Mouse (Mus musculus) 3T3-L1 (cell line): ENCODE results near the gene Dusp8.
"Not testable (repeated sequence)": the region's sequence is repeated elsewhere in the genome, so short reads cannot be mapped to it uniquely, and the experiment has no call there.

Experiments used
- DNase-seq: peaks from one replicate; pipeline ENCODE4 v3.0.0-alpha.2; 2015; ENCODE audit warnings: low read depth, low spot score

Gene Dusp8

GRCm38 (mm10) chr7:142095183-142095931 lies at the start of gene Dusp8:
Gene Dusp8 (minus strand): TSS chr7:142095843.
- DNase-seq: peak; percentile 42

- no peak for DNase-seq
These were observed 48.9 kb upstream of the Dusp8 start, which contains the start of gene Gm45337 for GRCm38 (mm10) chr7:142144507-142144906. Gene Gm45337 (minus strand): TSS chr7:142144607.

GRCm38 (mm10) chr7:142143506-142144010 lies 47.9 kb upstream of the Dusp8 start:
- peak; percentile 79 for DNase-seq

GRCm38 (mm10) chr7:142140696-142141095 lies 45.1 kb upstream of the Dusp8 start:
- DNase-seq: peak; percentile 71

GRCm38 (mm10) chr7:142135934-142136333 lies 40.3 kb upstream of the Dusp8 start, which contains the start of gene Gm39115:
Gene Gm39115 (minus strand): TSS chr7:142136034.
- DNase-seq: not testable (repeated sequence)

GRCm38 (mm10) chr7:142134206-142134995 lies 38.8 kb upstream of the Dusp8 start:
- peak; percentile 40 for DNase-seq

GRCm38 (mm10) chr7:142128843-142129242 lies 33.2 kb upstream of the Dusp8 start:
- DNase-seq: peak; percentile 18

- DNase-seq: not testable (repeated sequence)
These were observed 25.0 kb upstream of the Dusp8 start, which contains the start of gene Gm45618 for GRCm38 (mm10) chr7:142120629-142121028. Gene Gm45618 (minus strand): TSS chr7:142120729.

GRCm38 (mm10) chr7:142119632-142120031 lies 24.0 kb upstream of the Dusp8 start:
- DNase-seq: peak; percentile 49

GRCm38 (mm10) chr7:142104747-142105146 lies 9.1 kb upstream of the Dusp8 start:
- DNase-seq: peak; percentile 33

- DNase-seq: peak; percentile 79
These were observed 2.1 kb upstream of the Dusp8 start for GRCm38 (mm10) chr7:142097776-142098175.

GRCm38 (mm10) chr7:142096701-142097100 lies 1.1 kb upstream of the Dusp8 start:
- DNase-seq: no peak

- no peak for DNase-seq
These were observed 1.1 kb downstream of the Dusp8 start for GRCm38 (mm10) chr7:142094301-142095143.

GRCm38 (mm10) chr7:142093696-142094240 lies 1.9 kb downstream of the Dusp8 start:
- DNase-seq: no peak

GRCm38 (mm10) chr7:142092991-142093390 lies 2.7 kb downstream of the Dusp8 start:
- no peak for DNase-seq

- no peak for DNase-seq
These were observed 3.8 kb downstream of the Dusp8 start for GRCm38 (mm10) chr7:142091848-142092247.

GRCm38 (mm10) chr7:142089648-142090447 lies 5.8 kb downstream of the Dusp8 start:
- no peak for DNase-seq

GRCm38 (mm10) chr7:142088886-142089285 lies 6.8 kb downstream of the Dusp8 start:
- DNase-seq: peak; percentile 48

GRCm38 (mm10) chr7:142087069-142087652 lies 8.5 kb downstream of the Dusp8 start:
- DNase-seq: no peak
